Mouse (Mus musculus) CD4-positive helper T cell, adult 2 months (primary cell): ENCODE results near the gene Tma7.

Experiments
- DNase-seq: peaks from one replicate; pipeline ENCODE4 v3.0.0-alpha.2; 2012; ENCODE audit warnings: low read depth, missing footprints, low spot score

Gene Tma7

GRCm38 (mm10) chr9:109068095-109068735 lies 14.2 kb downstream of the Tma7 start:
- no peak for DNase-seq

GRCm38 (mm10) chr9:109060898-109061295 lies 21.5 kb downstream of the Tma7 start:
- DNase-seq: no peak

- DNase-seq: peak; percentile 33
Measured at GRCm38 (mm10) chr9:109060184-109060897, 22.0 kb downstream of the Tma7 start.

- DNase-seq: peak; percentile 93
Measured at GRCm38 (mm10) chr9:109059136-109059903, 23.1 kb downstream of the Tma7 start, which contains the start of gene Trex1. Gene Trex1, minus strand, starts transcription at chr9:109059734.

- peak; percentile 67 for DNase-seq
Measured at GRCm38 (mm10) chr9:109058006-109058765, 24.2 kb downstream of the Tma7 start.

GRCm38 (mm10) chr9:109057543-109057942 lies 24.8 kb downstream of the Tma7 start:
- DNase-seq: no peak

GRCm38 (mm10) chr9:109056916-109057315 lies 25.5 kb downstream of the Tma7 start:
- DNase-seq: no peak

GRCm38 (mm10) chr9:109056081-109056690 lies 26.2 kb downstream of the Tma7 start:
- DNase-seq: peak; percentile 30

- peak; percentile 37 for DNase-seq
Measured at GRCm38 (mm10) chr9:109055271-109056030, 26.9 kb downstream of the Tma7 start.

GRCm38 (mm10) chr9:109054712-109055111 lies 27.7 kb downstream of the Tma7 start:
- peak; percentile 90 for DNase-seq

GRCm38 (mm10) chr9:109053851-109054250 lies 28.5 kb downstream of the Tma7 start:
- peak; percentile 32 for DNase-seq

GRCm38 (mm10) chr9:109053366-109053765 lies 29.0 kb downstream of the Tma7 start:
- no peak for DNase-seq

GRCm38 (mm10) chr9:109052490-109053260 lies 29.7 kb downstream of the Tma7 start:
- peak; percentile 86 for DNase-seq

GRCm38 (mm10) chr9:109051651-109052489 lies 30.5 kb downstream of the Tma7 start:
- DNase-seq: peak; percentile 90

GRCm38 (mm10) chr9:109051011-109051501 lies 31.3 kb downstream of the Tma7 start:
- peak; percentile 92 for DNase-seq

GRCm38 (mm10) chr9:109050674-109050997 lies 31.8 kb downstream of the Tma7 start:
- no peak for DNase-seq

GRCm38 (mm10) chr9:109049996-109050673 lies 32.3 kb downstream of the Tma7 start:
- DNase-seq: peak; percentile 79

GRCm38 (mm10) chr9:109049316-109049715 lies 33.1 kb downstream of the Tma7 start:
- peak; percentile 9 for DNase-seq
